Mouse (Mus musculus) bone marrow macrophage, adult 2 months (primary cell): Measurements from ENCODE around the gene Gbp3.

Source experiments
- CTCF ChIP-seq: IDR thresholded peaks from 2 replicates; pipeline ENCODE4 v1.5.1; 2012; ENCODE audit warnings: low read depth, mild to moderate bottlenecking, low read length, moderate library complexity
- POLR2A ChIP-seq: IDR thresholded peaks from 2 replicates; pipeline ENCODE4 v1.6.1; 2012; ENCODE audit warnings: mild to moderate bottlenecking, low read depth, low read length, borderline replicate concordance

- TF ChIP-seq POLR2A (no peak), CTCF (no peak)
Observed at GRCm38 (mm10) chr3:142587386-142587785, 27.6 kb downstream of the Gbp3 start.
